Mouse (Mus musculus) MEL (cell line): Measurements from ENCODE around the gene Serpinf2.

Source experiments
- CTCF ChIP-seq, 3 experiments: IDR thresholded peaks in 2 of 3; conservative IDR thresholded peaks in 1 of 3; 2 replicates each; pipeline ENCODE4 v1.5.1; 2011 to 2012; ENCODE audit warnings: low read length in 3 of 3, low read depth in 2 of 3, mild to moderate bottlenecking in 2 of 3, improper control_type of control experiment in 1 of 3, inconsistent platforms in 1 of 3, mixed read lengths in 1 of 3, moderate library complexity in 1 of 3; ENCODE audit not compliant: control insufficient read depth in 1 of 3, insufficient read depth in 1 of 3, poor library complexity in 1 of 3, severe bottlenecking in 1 of 3
- E2F4 ChIP-seq: IDR thresholded peaks from 2 replicates; pipeline ENCODE4 v1.6.1; 2011; ENCODE audit warnings: low read depth, low read length, improper control_type of control experiment, borderline replicate concordance
- EP300 ChIP-seq, 2 experiments: IDR thresholded peaks; 2 replicates each; pipeline ENCODE4 v1.6.1; 2011; ENCODE audit warnings: improper control_type of control experiment in 2 of 2, low read length in 2 of 2, low read depth in 1 of 2, mild to moderate bottlenecking in 1 of 2
- GATA1 ChIP-seq: IDR thresholded peaks from 2 replicates; pipeline ENCODE4 v1.6.1; 2011; ENCODE audit warnings: low read depth, low read length, improper control_type of control experiment
- JUND ChIP-seq: IDR thresholded peaks from 2 replicates; pipeline ENCODE4 v1.6.1; 2011; ENCODE audit warnings: low read depth, mild to moderate bottlenecking, improper control_type of control experiment, low read length
- MAX ChIP-seq: IDR thresholded peaks from 2 replicates; pipeline ENCODE4 v1.6.1; 2011; ENCODE audit warnings: low read length, improper control_type of control experiment
- NELFE ChIP-seq: IDR thresholded peaks from 2 replicates; pipeline ENCODE4 v1.6.1; 2011; ENCODE audit warnings: low read depth, low read length, improper control_type of control experiment
- POLR2A ChIP-seq, 2 experiments: IDR thresholded peaks; 2 replicates each; pipeline ENCODE4 v1.6.1; 2011 to 2012; ENCODE audit warnings: low read length in 2 of 2, mild to moderate bottlenecking in 2 of 2, control low read depth in 1 of 2, improper control_type of control experiment in 1 of 2, low read depth in 1 of 2, moderate library complexity in 1 of 2; ENCODE audit not compliant: control insufficient read depth in 1 of 2, insufficient read depth in 1 of 2, poor library complexity in 1 of 2
- POLR2AphosphoS2 ChIP-seq: IDR thresholded peaks from 2 replicates; pipeline ENCODE4 v1.6.1; 2011; ENCODE audit warnings: low read length, improper control_type of control experiment
- SIN3A ChIP-seq: IDR thresholded peaks from 2 replicates; pipeline ENCODE4 v1.6.1; 2012; ENCODE audit warnings: low read length, improper control_type of control experiment, inconsistent platforms
- TCF12 ChIP-seq: IDR thresholded peaks from 2 replicates; pipeline ENCODE4 v1.6.1; 2014; ENCODE audit warnings: low read depth, mild to moderate bottlenecking, inconsistent platforms, low read length, improper control_type of control experiment, moderate library complexity
- UBTF ChIP-seq: IDR thresholded peaks from 2 replicates; pipeline ENCODE4 v1.6.1; 2012; ENCODE audit warnings: low read depth, mild to moderate bottlenecking, inconsistent platforms, low read length, improper control_type of control experiment, moderate library complexity, borderline replicate concordance; ENCODE audit not compliant: insufficient read depth
- ZC3H11A ChIP-seq: IDR thresholded peaks from 2 replicates; pipeline ENCODE4 v1.6.1; 2012; ENCODE audit warnings: low read depth, mild to moderate bottlenecking, inconsistent platforms, low read length, improper control_type of control experiment
- ZNF384 ChIP-seq: IDR thresholded peaks from 2 replicates; pipeline ENCODE4 v1.6.1; 2012; ENCODE audit warnings: low read depth, mild to moderate bottlenecking, inconsistent platforms, low read length, improper control_type of control experiment

GRCm38 (mm10) chr11:75395611-75396010, 43.8 kb downstream of the Serpinf2 start:
- TF ChIP-seq UBTF, result no peak
- no peak for TF ChIP-seq CTCF (IDR thresholded peaks at IDR 0.05 in 2 of 3, conservative IDR thresholded peaks at IDR 0.05 in 1 of 3; ENCODE audit: control insufficient read depth in 1 of 3, insufficient read depth in 1 of 3, low read depth in 2 of 3, low read length in 3 of 3, poor library complexity in 1 of 3, severe bottlenecking in 1 of 3)
- no peak for TF ChIP-seq MAX
- no peak for TF ChIP-seq GATA1
- TF ChIP-seq JUND, result no peak
- no peak for TF ChIP-seq POLR2A (IDR thresholded peaks at IDR 0.05; ENCODE audit: control insufficient read depth in 1 of 2, insufficient read depth in 1 of 2, low read depth in 1 of 2, low read length in 2 of 2, poor library complexity in 1 of 2)
- TF ChIP-seq SIN3A, result no peak
- no peak for TF ChIP-seq ZC3H11A
- TF ChIP-seq EP300 (IDR thresholded peaks at IDR 0.05; ENCODE audit: low read depth in 1 of 2, low read length in 2 of 2), result no peak
- no peak for TF ChIP-seq E2F4
- no peak for TF ChIP-seq ZNF384
- TF ChIP-seq POLR2AphosphoS2, result no peak
- TF ChIP-seq TCF12, result no peak
- TF ChIP-seq NELFE, result no peak
